Mouse (Mus musculus): ENCODE data around the gene Riox2.

The Riox2 gene

GRCm38 (mm10) chr16:59521752-59522423 is 50.3 kb downstream of the Riox2 start:
- no peak for DNase-seq

- no peak for DNase-seq
Observed at GRCm38 (mm10) chr16:59526939-59527338, 55.4 kb downstream of the Riox2 start.

- DNase-seq: no peak
Observed at GRCm38 (mm10) chr16:59529570-59529969, 58.0 kb downstream of the Riox2 start.

GRCm38 (mm10) chr16:59531243-59531642 is 59.7 kb downstream of the Riox2 start:
- no peak for DNase-seq

- DNase-seq: no peak
Observed at GRCm38 (mm10) chr16:59532561-59532960, 61.0 kb downstream of the Riox2 start.

- DNase-seq: no peak
Observed at GRCm38 (mm10) chr16:59534349-59534748, 62.8 kb downstream of the Riox2 start.

GRCm38 (mm10) chr16:59535673-59536072 is 64.1 kb downstream of the Riox2 start:
- DNase-seq: no peak

- no peak for DNase-seq
Observed at GRCm38 (mm10) chr16:59540944-59541343, 69.4 kb downstream of the Riox2 start.

GRCm38 (mm10) chr16:59541382-59541781 is 69.8 kb downstream of the Riox2 start:
- DNase-seq: no peak

All from cerebellum, adult 9-11 months (tissue).